Mouse (Mus musculus): ENCODE measurements around the gene Ypel5.

- TF ChIP-seq HCFC1 (IDR thresholded peaks at IDR 0.05; ENCODE audit: borderline replicate concordance, insufficient read depth, low read length) (no peak), CHD2 (IDR thresholded peaks at IDR 0.05; ENCODE audit: low read depth, low read length) (no peak)
These were observed 22.6 kb upstream of the Ypel5 start for GRCm38 (mm10) chr17:72813419-72814315.

Measured in ES-E14 (cell line).